Mouse (Mus musculus) adrenal gland, adult 2 months (tissue): ENCODE measurements around the gene Btg4. TPM values are rescaled to one million over a fixed set of nuclear protein-coding genes. Genes with fewer than 3 reads are reported as not detected.

ENCODE experiments used
- DNase-seq: peaks from one replicate; pipeline ENCODE4 v3.0.0; 2021
- long read RNA-seq: library from polyadenylated mRNA; stranded (forward); transcript quantifications from one replicate; pipeline ENCODE4 v2.0.0, GENCODE M21; 2021
- polyA plus RNA-seq: library from polyadenylated mRNA; depleted of rRNA; stranded (reverse); fragments of >200 nt; gene quantifications from 2 replicates; pipeline ENCODE4 v1.2.3, GENCODE M21; 2012; rRNA removed
- total RNA-seq, 2 experiments: library from RNA; stranded (reverse); gene quantifications; 2 replicates each; pipeline ENCODE4 v1.2.3; 2021

The Btg4 gene
- total RNA-seq (not detected), polyA plus RNA-seq (not detected in 2 replicates)
- long read RNA-seq, result 0 reads

- no peak for DNase-seq
These were observed at the start of gene Btg4 for GRCm38 (mm10) chr9:51060601-51061000. Gene Btg4 (plus strand): TSS chr9:51060901.

DNA sequence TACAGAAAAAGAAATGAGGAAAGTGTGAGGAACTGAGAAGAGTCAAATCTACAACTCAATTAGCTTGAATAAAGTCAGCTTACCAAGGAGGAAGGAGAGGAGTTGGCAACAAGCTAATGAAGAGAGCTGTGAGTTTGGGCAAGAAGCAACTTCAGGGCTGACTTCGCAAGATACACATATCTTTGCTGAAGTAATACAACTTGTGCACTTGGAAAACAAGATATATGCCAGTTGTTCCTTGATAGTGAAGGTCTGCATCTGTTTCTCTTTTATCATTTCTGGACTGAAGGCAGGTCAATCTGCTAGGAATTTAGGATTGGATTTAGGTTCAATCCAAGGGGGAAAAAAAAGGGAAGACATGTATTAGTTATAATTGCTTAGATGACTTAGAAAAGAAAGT, 47.1 kb upstream of the Btg4 start:
- no peak for DNase-seq

- peak; percentile 42 for DNase-seq
These were observed 45.0 kb upstream of the Btg4 start for GRCm38 (mm10) chr9:51015732-51016131.

GRCm38 (mm10) chr9:51019670-51020069, 41.0 kb upstream of the Btg4 start:
- DNase-seq, result no peak

- no peak for DNase-seq
These were observed 40.4 kb upstream of the Btg4 start for GRCm38 (mm10) chr9:51020351-51020750.

- no peak for DNase-seq
These were observed 39.4 kb upstream of the Btg4 start for GRCm38 (mm10) chr9:51021123-51021795.

DNA sequence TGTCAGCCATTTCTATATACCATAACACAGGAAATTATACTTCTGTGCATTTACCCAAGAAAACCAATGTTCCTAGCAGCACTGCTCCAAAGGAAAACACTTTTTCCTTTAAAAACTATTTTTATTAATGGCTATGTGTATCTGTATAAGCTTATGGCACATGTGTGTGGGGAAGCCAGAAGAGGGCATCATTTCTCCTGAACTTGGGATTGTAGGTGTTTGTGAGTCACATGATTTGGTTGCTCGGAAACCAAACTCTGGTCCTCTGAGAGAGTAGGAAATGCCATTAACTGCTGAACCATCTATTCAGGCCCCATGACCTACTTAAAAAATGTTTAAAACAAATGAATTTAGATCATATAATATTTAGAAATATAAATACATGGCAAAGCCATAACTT, 33.7 kb upstream of the Btg4 start:
- DNase-seq, result no peak

GRCm38 (mm10) chr9:51030147-51030546, 30.6 kb upstream of the Btg4 start:
- no peak for DNase-seq

DNA sequence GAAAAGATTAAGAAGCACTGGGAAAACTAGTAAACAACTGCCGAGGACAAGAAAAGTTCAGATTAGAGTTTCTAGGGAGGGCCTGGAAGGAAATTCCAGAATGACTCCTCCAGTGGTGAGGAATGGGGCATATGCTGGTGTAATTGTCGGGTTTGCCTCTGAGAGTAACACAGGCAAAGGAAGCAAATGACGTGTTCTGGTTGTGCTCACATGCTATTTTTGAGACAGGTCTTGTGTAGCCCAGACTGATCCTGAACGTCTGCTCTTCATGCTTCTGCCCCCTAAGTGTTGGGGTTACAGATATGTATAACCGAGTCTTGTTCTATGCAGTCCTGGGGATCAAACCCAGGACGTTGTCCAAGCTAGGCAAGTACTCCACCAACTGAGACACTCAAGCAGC, 29.1 kb upstream of the Btg4 start:
- no peak for DNase-seq

DNA sequence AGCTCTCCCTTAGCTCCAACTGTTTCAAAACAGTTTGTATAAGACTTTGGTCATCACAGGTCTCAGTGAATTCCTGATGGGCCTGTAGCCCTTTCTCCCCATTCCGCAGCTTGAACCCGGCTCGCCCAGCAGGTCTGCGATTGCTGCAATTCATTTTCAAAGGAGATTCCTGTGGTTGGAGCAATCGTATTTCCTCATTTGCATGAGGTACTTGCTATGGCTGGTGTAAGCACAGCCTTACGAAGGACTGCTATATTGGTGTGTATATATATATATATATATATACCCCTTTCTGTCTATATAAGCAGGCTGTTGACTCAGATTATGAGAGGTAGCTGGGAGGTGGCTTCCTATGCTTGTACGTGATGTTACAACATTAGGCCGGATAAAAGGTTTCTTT, 28.4 kb upstream of the Btg4 start:
- no peak for DNase-seq

- DNase-seq, result no peak
These were observed 27.7 kb upstream of the Btg4 start for GRCm38 (mm10) chr9:51032785-51033529.

DNA sequence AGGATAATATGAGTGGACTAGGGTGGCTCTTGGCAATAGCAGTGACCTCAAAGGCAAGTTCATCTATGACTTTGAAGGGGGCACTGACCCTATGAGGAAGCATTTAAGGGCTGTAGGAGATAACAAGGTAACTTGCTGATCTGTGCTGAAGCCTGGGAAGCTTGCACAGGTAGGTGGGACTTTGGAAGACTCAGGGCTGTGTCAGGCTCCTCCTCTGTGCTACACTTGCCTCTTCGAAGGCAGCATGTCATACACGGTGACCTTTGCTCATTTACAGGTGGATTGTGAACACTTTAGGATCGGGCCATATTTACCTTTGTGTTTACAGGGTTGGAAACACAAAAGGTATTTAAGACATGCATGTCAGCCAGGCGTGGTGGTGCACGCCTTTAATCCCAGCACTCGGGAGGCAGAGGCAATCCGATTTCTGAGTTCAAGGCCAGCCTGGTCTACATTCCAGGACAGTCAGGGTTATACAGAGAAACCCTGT, 19.2 kb upstream of the Btg4 start:
- DNase-seq, result no peak

DNA sequence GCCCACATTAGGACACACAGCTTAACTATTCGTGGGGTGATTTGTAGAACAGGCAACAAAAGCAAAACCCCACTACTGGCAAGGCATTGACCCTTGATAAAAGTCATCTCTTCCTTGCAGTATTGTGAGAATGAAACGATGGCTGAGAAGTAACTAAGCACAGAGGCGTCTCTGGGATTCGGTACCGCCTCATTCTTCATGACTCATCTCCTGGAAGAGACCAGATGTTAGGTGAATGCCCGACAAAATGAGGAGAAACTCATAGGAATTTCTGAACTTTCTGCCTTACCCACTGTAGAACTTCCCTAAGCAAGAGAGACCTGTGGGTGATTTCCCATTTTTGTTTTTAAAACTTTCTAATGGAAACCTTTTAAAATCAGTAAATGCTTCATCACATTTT, 18.6 kb upstream of the Btg4 start:
- no peak for DNase-seq

DNA sequence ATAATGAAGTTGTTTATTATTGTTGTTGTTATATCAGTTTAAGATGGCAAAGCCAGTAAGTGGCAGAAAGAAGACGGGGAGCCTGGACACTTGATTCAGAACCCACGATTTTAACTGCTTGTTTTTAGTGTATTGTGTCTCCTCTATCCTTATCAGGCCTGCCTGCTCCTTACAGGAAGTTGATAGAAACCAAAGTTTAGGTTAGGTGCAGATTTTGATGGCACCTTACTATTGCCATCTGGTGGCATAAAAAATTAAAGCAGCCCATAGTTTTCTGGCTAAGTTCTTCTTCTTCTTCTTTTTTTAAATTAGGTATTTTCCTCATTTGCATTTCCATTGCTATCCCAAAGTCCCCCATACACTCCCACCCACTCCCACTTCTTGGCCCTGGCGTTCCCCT, 8.5 kb upstream of the Btg4 start:
- no peak for DNase-seq

GRCm38 (mm10) chr9:51056360-51057324, 4.1 kb upstream of the Btg4 start:
- DNase-seq, result no peak

GRCm38 (mm10) chr9:51058951-51059521, 1.7 kb upstream of the Btg4 start:
- DNase-seq, result peak; percentile 26

DNA sequence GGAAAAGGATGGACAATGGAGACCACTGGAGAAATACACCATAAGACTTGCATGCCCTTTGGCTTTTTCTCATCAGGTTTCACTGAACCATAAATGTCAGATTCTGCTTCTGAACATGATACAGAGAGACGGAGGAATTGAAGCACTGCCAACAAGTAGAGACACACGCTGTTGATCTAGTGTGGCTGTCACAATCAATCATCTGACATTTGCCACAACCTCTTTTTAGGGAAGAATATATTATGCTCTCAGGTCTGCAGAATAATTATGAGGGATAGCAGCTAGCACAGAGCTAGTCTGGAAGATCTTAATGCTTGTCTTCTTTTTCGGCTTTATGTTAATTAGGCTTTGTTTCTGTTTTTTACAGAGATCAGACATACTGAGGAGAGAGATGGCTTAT, 7.5 kb downstream of the Btg4 start:
- no peak for DNase-seq

GRCm38 (mm10) chr9:51070801-51071200, 10.1 kb downstream of the Btg4 start:
- DNase-seq, result peak; percentile 49

GRCm38 (mm10) chr9:51075780-51076179, 15.1 kb downstream of the Btg4 start:
- DNase-seq, result peak; percentile 27

DNA sequence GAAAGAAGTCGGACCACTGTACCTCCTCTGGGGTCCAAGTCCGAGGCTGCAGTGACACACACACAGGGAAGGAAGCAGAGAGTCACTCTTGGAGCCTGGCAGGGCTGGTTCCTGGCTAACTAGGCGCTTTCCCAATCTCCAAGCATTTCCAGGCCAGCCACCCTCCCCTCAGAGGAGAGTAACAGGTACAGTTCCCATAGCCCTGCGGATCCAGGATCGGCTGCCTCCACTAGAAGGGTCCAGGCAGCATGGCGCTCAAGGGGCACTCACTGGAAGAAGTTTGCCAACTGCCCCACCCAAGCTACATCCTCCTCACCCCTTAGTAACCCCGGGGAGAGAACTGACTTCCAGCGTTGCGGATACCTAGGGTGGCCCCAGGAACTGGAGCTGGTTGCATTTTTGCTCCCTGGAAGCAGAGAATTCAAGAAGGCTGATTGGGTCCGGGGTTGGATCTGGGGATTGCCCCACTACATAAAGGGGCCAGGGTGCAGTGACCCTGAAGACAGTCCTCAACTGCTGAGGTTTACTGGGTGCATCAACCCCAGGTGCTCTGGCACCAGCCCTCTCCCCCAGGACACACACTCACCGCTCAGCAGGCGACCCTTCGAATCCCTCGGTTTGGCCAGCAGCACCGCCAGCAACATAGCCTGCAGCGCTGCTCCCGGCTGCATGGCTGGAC, 15.7 kb downstream of the Btg4 start:
- DNase-seq, result peak; percentile 29

GRCm38 (mm10) chr9:51076979-51077315, 16.2 kb downstream of the Btg4 start, which contains the start of gene Layn:
Gene Layn (minus strand): TSS chr9:51077094.
- DNase-seq, result peak; percentile 86
